Mouse (Mus musculus) neural tube, embryonic 14.5 days (tissue): ENCODE measurements around the gene Zdhhc15. TPM values are rescaled to one million over a fixed set of nuclear protein-coding genes. Genes with fewer than 3 reads are reported as not detected.

ENCODE experiments used
- polyA plus RNA-seq: library from polyadenylated mRNA; unstranded; fragments of >200 nt; fragmentation: Nextera tagmentation; extraction: Ambion mirVana; gene quantifications from 2 replicates; pipeline ENCODE4 v1.2.1, GENCODE M21; 2014

The Zdhhc15 gene
- polyA plus RNA-seq, 1 experiment from 2014 or later: 5.3 TPM

Other genes with a start within 250 kb of the Zdhhc15 start
- gene Uprt, start 188.2 kb downstream of the Zdhhc15 start, polyA plus RNA-seq: 2.8 and 3.5 TPM in 2 replicates
- 31.4 and 40.0 TPM in 2 replicates for gene Magee2, start 186.2 kb upstream of the Zdhhc15 start, polyA plus RNA-seq